Mouse (Mus musculus): ENCODE measurements around the gene P4hb. TPM values are rescaled to one million over a fixed set of nuclear protein-coding genes. Genes with fewer than 3 reads are reported as not detected.
A peak's percentile ranks its signal among the peaks of the same experiment; 100 is the strongest.

The P4hb gene
- total RNA-seq (2021): 449 and 479 TPM in 2 replicates
- long read RNA-seq, experiment 1, transcript P4hb-201 (11 exons, 2,861 nt): major isoform, 733 of 774 reads
- long read RNA-seq, experiment 1, partial matches to known transcripts: 24 of 774 reads
- long read RNA-seq, experiment 1, other reads (novel, unspliced or antisense): 17 of 774 reads
- long read RNA-seq, experiment 2, transcript P4hb-201 (11 exons, 2,861 nt): major isoform, 497 of 542 reads
- long read RNA-seq, experiment 2, partial matches to known transcripts: 19 of 542 reads
- long read RNA-seq, experiment 2, other reads (novel, unspliced or antisense): 26 of 542 reads

DNA sequence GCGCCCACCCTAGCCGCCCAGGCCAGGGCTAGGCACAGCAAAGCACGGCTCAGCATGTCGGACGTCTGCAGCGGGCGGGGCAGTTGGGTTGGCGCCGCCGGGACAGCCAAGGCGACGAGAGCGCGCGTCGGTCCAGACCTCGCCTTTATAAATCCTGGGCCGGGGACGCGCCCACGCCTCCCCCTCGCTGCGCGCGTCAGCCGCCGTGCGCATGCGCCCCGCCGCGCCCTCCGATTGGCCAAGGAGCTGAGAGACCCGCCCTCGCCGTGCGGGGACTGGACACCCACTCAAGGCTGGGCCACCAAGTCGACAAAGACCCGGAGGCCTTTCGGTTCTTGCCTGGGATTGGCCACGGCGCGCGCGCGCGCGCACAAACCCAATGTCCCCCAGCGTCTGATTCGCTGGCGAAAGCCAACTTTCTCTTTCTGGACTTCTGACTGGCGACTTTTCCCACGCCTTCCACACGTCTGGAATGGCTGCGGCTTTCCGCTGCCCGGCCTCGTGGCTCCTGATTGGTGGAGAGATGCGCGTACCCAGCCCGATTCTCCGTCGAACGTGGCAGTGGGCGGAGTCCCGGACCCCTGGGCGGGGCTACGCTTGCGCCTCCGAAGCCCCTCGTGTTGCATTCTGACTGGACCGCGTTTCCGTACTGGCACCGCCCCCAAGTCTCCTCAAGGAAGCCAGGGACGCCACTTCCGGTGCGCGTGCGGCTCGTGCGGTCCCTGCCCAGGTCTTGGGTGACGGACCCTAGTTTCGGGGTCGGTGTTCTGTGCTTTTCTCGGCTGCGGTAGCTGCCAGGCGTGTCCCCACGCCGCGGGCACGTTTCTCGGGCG is at the start of gene P4hb:
P4hb (minus strand) TSS at position 502 of the 833 bp plus-strand sequence.
- DNase-seq: peak; percentile 100

GRCm38 (mm10) chr11:120622805-120623204 is 49.8 kb upstream of the P4hb start:
- peak; percentile 66 for DNase-seq

DNA sequence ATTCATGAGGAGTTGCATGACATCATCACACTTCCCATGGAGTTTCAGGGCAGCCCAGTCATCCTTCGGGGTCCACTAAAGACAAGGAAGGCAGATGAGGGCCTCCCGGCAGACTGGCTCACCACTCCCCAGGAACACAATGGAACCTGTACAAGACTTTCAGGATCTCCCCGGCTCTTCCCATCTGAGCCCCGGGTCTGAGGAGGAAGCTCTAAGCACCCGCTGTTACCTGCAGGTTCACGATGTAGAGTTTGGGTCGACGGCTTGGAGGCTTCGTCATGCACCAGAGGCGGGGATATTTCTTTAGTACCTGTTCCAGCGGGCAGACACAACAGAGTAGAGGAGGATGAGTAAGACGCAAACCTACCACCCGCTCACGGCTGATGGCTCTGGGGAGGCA is 47.1 kb upstream of the P4hb start:
- DNase-seq: no peak

GRCm38 (mm10) chr11:120618619-120619535 is 45.8 kb upstream of the P4hb start:
- peak; percentile 43 for DNase-seq

- DNase-seq: peak; percentile 97
Measured at GRCm38 (mm10) chr11:120617519-120618112, 44.6 kb upstream of the P4hb start, which contains the start of gene Pcyt2. Pcyt2 (minus strand) TSS chr11:120617936.

DNA sequence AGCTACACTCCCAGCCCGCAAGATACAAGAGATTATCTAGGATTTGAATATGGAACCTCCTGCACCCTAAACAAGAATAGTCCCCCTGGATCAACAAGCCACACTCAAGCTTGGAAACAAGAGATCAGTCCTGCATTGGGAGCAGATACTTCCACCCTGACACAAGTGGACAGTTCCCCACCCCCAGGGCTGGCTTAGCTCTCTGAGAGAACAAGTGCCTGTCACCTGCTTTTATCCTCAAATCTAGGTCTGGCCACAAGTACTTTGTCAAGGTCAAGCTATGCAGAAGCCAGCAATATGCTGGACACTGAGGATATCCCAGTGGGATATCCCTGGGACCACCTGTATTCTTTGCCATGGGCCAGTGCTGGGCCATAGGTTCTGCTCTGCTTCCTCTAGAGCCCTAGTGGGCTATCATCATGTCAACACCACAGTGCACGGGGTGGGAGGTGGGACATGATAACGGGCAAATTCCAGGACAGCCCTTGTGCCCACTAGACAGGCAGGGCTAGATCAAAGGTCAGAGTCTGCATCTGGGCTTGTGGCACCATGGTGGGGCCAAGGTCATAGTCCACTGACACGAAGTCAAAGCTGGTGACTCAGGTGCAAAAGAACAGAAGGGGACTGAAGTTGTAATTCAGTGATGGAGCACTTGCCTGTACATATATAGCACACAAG is 43.7 kb upstream of the P4hb start:
- no peak for DNase-seq

DNA sequence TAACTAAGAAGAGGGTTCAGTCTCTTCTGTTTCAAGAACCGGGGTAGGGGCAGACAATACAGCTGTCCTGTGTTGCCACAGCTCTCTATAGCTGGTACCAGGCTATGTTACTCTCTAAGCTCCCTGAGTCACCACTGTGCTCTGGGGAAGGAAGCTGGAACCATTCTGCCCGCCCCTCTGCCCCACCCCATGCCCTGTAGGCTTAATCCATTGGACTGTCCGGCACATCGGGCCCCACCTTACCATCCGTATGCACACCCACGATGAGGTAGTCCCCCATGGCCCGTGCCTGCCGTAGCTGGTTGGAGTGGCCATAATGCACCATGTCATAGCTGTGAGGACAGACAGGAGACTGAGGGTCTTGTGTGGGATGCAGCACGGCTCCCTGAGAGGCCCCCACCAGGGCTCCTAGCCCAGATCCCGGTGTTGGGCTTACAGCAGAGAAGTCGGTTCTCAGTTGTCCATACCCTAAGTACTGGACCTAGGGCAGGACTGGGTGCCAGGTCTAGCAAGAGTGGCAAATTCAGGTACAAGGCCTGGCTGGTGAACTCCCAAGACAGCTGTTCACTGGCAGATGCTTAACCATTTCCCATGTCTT is 42.7 kb upstream of the P4hb start:
- no peak for DNase-seq

DNA sequence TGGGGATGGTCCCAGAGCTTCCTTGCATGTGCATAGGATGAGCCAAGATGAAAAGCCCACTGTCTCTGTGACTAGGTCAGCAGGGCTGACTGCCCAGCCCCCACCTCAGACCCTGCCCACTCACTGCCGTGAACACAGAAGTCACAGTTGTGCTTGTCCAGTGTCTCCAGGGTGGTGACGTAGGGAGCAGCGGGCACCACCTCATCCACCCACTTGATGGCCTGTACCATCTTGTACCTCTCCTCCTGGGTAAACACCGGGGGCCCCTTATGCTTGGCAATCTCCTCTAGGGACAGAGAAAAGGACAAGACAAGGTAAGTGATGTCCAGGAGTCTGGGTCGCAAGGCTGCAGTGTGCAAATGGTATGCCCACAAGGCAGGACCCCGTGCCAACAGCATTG is 42.1 kb upstream of the P4hb start:
- no peak for DNase-seq

- DNase-seq: no peak
Measured at GRCm38 (mm10) chr11:120613976-120614375, 40.9 kb upstream of the P4hb start.

- no peak for DNase-seq
Measured at GRCm38 (mm10) chr11:120613481-120613972, 40.5 kb upstream of the P4hb start.

DNA sequence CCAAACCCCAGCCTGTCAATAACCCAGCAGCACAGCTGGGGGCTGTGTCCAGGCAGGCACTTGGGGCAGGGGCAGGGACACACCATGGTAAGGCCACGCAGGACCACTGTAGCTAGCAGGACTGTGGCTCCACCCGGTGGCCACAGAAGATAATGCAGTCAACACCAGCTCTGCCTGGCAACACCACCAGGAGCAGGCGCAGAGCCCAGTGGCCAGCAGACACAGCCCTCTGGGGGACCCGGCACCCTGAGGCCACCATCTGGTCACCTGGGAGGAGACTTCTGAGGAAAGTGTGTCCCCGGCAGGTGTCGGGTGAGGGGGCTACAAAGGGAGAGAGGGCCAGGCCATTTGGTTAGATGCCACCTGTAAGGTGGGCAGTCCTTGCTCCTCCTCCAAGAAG is 39.7 kb upstream of the P4hb start:
- peak; percentile 89 for DNase-seq

- DNase-seq: no peak
Measured at GRCm38 (mm10) chr11:120610477-120611046, 37.5 kb upstream of the P4hb start.

DNA sequence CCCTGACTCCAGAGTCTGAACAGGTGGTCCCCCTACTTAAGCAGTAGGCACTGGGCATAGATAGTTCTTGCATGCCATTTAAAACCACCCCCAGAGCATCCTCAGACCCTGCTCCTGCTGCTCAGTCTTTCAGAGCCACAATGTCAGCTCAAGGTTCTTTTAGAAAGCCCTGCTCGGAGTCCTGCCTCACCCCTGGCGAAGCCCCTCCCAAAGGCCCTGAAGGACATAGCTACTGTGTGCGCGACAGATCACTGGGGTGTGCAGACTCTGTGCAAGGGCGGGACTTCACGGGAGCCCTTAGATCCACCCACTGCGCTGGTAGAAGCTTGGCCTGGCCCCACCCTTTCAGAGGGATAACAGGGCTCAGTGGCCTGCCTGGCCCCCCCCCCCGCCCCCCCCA is 36.2 kb upstream of the P4hb start:
- peak; percentile 74 for DNase-seq

- DNase-seq: peak; percentile 25
Measured at GRCm38 (mm10) chr11:120608241-120609034, 35.4 kb upstream of the P4hb start, which contains the start of gene Npb. Npb (plus strand) TSS chr11:120608477.

DNA sequence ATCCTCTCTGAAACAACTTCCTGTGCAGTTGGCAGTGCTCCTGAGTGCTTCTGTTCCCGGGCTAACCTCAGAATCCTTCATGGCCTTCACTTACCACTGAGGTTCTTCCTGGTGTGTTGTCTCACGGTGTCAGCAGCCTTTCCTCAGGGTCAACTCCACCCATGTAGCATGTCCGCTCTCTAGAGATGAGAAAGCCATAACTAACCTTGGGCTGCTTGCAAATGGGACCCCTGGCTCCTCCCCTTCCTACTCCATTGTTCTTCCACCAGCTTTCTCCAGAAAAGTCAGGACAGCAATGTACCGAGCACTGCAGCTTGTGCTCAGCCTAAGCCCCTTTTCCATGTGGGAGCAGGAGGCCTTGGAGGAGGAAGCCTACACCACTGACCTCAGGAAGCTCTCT is 33.7 kb upstream of the P4hb start:
- DNase-seq: peak; percentile 47

GRCm38 (mm10) chr11:120605667-120606066 is 32.6 kb upstream of the P4hb start:
- peak; percentile 52 for DNase-seq

GRCm38 (mm10) chr11:120603545-120603944 is 30.5 kb upstream of the P4hb start:
- no peak for DNase-seq

- no peak for DNase-seq
Measured at GRCm38 (mm10) chr11:120600716-120601115, 27.7 kb upstream of the P4hb start.

- DNase-seq: no peak
Measured at GRCm38 (mm10) chr11:120598990-120599549, 26.0 kb upstream of the P4hb start.
